Mouse (Mus musculus): Measurements from ENCODE around the gene Palmd. TPM values are rescaled to one million over a fixed set of nuclear protein-coding genes. Genes with fewer than 3 reads are reported as not detected.

Gene Palmd
- 13.2 and 13.5 TPM in 2 replicates for polyA plus RNA-seq (2012; rRNA removed)

DNA sequence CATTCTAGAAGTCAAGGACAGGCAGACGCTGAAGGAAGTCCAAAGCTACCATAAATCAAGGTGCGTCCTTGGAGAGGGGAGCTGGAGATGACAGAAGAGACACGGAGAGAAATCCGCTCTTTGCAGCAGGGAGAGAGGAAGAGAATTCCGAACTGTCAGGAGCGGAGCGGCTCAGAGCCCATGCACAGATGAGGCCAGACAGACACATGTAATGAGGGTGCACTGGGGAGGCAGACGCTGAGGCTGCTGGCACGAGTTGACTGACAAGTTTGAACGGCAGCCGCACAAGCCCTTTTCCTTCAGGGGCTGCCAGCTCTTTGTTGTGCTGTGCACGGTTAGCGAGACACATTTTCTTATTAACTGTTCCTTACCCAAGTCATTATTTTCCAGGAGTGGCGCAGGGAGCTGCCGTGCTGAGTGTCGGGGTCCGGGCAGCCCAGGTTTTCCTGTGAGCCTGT is at the start of gene Palmd:
Gene Palmd (minus strand): TSS at position 448 of the 458 bp plus-strand sequence.

DNA sequence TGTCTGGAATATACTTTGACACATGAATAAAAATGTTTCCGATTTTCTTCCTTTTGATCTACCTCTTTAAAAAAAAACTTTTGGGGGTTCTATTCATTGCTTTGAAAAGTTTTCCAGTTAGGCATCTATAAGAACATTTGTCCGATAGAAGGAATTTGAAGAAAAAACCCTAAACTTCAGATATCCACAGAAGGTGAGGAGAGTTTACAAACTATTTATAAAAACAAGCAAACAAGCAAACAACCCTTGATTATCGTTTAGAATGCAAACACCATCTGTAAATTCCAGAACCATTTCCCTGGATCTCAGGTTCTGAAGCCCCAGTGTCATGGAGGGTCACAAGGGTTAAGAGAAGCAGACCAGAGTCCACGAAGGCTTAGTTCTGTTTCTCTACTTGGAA is 820 bp downstream of the Palmd start, which contains the start of gene 4930455H04Rik:
Gene 4930455H04Rik (plus strand): TSS at position 301 of the 400 bp plus-strand sequence.

Other genes starting within 250 kb of the Palmd start
- 17.1 and 21.5 TPM in 2 replicates for gene Agl, start 160.8 kb downstream of the Palmd start, polyA plus RNA-seq (2012; rRNA removed)
- 22.8 and 27.8 TPM in 2 replicates for gene Frrs1, start 109.5 kb downstream of the Palmd start, polyA plus RNA-seq (2012; rRNA removed)
- 0.02 and 0.05 TPM in 2 replicates for gene 4930455H04Rik, start 720 bp downstream of the Palmd start, polyA plus RNA-seq (2012; rRNA removed)

Measured in liver, embryonic 18 days (tissue).